Mouse (Mus musculus) hindbrain, embryonic 14.5 days (tissue): ENCODE results near the gene Cers2. TPM values are rescaled to one million over a fixed set of nuclear protein-coding genes. Genes with fewer than 3 reads are reported as not detected.

Experiments used
- ATAC-seq: fragments of 200-750 bp; cut with Nextera tagmentation; 2 replicates; pipeline ENCODE4 v1.8.0; 2017; ENCODE audit warnings: moderate number of reproducible peaks, mild to moderate bottlenecking, moderate TSS enrichment, moderate library complexity; ENCODE audit not compliant: low FRiP score
- DNase-seq: peaks from one replicate; pipeline ENCODE4 v3.0.0-alpha.2; 2015; ENCODE audit warnings: low spot score
- H3K27ac ChIP-seq: fragments of 300-500 bp; sonication (generic); 2 replicates; pipeline ENCODE4 v1.5.1; 2014; ENCODE audit warnings: mild to moderate bottlenecking, moderate library complexity
- H3K27me3 ChIP-seq: fragments of 300-500 bp; sonication (generic); 2 replicates; pipeline ENCODE4 v1.6.1; 2014; ENCODE audit warnings: mild to moderate bottlenecking, low read length, mixed read lengths; ENCODE audit not compliant: control insufficient read depth, insufficient read depth
- H3K36me3 ChIP-seq: fragments of 300-500 bp; sonication (generic); replicated peaks from 2 replicates; pipeline ENCODE4 v1.6.1; 2014; ENCODE audit not compliant: control insufficient read depth, insufficient read depth
- H3K4me1 ChIP-seq: fragments of 300-500 bp; sonication (generic); replicated peaks from 2 replicates; pipeline ENCODE4 v1.6.1; 2014; ENCODE audit warnings: antibody characterized with exemption, low read length, mixed read lengths; ENCODE audit not compliant: control insufficient read depth, insufficient read depth
- H3K4me2 ChIP-seq: fragments of 300-500 bp; sonication (generic); replicated peaks from 2 replicates; pipeline ENCODE4 v1.6.1; 2014; ENCODE audit warnings: mild to moderate bottlenecking, moderate library complexity
- H3K4me3 ChIP-seq: fragments of 300-500 bp; sonication (generic); replicated peaks from 2 replicates; pipeline ENCODE4 v1.5.1; 2014; ENCODE audit warnings: mild to moderate bottlenecking, low read length
- H3K9ac ChIP-seq: fragments of 300-500 bp; sonication (generic); 2 replicates; pipeline ENCODE4 v1.6.1; 2014
- H3K9me3 ChIP-seq: fragments of 300-500 bp; sonication (generic); 2 replicates; pipeline ENCODE4 v1.6.1; 2016; ENCODE audit warnings: low read length; ENCODE audit not compliant: control insufficient read depth
- WGBS: fragments of 180-500 bp; shearing (Covaris S2); extraction: QIAGEN DNeasy Blood & Tissue Kit; methylation state at CpG from one replicate; pipeline ENCODE4 v1.1.7; 2014; 5-methylcytosine and 5-hydroxymethylcytosine counted together
- polyA plus RNA-seq: library from polyadenylated mRNA; unstranded; fragments of >200 nt; fragmentation: Nextera tagmentation; extraction: Ambion mirVana; gene quantifications from 2 replicates; pipeline ENCODE4 v1.2.1, GENCODE M21; 2014

Cers2 gene
- polyA plus RNA-seq, 1 experiment from 2014 or later: 88.3 TPM

DNA sequence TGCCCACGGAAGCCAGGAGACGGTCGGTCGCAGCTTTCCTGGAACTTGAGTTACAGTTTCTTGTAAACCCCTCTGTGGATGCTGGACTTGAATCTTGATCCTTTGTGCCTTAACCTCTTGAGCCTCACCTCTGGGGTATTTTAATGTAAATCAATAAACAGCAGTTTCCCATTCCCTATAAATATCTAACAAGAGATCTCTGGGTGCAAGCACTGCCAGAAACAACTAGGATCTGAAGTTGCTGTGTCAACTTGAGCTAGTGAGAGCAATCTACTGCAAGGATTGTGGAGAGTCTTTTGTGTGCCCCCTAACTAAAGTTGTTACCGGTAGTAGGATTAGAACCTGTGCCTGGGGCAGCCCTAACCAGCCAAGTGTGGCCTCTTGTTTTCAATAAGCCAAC, 29.2 kb upstream of the Cers2 start:
- no peak overlapping the region for H3K27ac ChIP-seq
- H3K4me2 ChIP-seq: no peak overlapping the region
- DNase-seq (no peak), ATAC-seq (no peak)
- H3K27me3 ChIP-seq: no peaks in the 10 kb centered on the region
- H3K4me3 ChIP-seq: no peak overlapping the region
- peaks cover 31% of the 10 kb centered on the region for H3K4me1 ChIP-seq
- no peak overlapping the region for H3K9ac ChIP-seq
- H3K36me3 ChIP-seq: peaks cover 20% of the 10 kb centered on the region
- WGBS: 94% methylated on average over 5 of the region's 5 CpGs
- H3K9me3 ChIP-seq: no peaks in the 10 kb centered on the region

DNA sequence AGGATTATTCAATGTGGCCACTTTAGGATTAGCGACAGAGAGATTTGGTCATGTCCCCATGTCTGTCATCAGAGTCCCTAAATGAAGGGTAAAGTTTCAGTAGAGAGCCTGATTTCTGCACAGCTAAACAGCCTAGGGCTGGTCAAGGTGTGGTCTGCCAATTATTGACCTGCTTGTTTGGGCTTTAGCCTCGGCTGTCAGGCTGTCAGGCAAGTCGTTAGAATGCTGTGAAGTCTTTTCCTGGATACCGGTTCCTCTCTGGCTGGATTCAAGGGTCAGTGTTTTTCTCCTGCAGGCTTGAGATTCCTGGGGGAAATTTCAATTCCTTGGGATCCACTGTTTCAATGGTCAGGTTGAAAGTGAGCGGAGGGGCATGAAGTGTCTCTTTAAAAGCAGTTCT, 28.6 kb upstream of the Cers2 start:
- H3K4me2 ChIP-seq: no peak overlapping the region
- ATAC-seq (no peak), DNase-seq (no peak)
- no peak overlapping the region for H3K4me3 ChIP-seq
- WGBS: 72% methylated on average over 5 of the region's 5 CpGs
- peaks cover 25% of the 10 kb centered on the region for H3K4me1 ChIP-seq
- H3K9ac ChIP-seq: no peak overlapping the region
- no peak overlapping the region for H3K27ac ChIP-seq
- H3K27me3 ChIP-seq: no peaks in the 10 kb centered on the region
- no peaks in the 10 kb centered on the region for H3K9me3 ChIP-seq
- peaks cover 20% of the 10 kb centered on the region for H3K36me3 ChIP-seq

DNA sequence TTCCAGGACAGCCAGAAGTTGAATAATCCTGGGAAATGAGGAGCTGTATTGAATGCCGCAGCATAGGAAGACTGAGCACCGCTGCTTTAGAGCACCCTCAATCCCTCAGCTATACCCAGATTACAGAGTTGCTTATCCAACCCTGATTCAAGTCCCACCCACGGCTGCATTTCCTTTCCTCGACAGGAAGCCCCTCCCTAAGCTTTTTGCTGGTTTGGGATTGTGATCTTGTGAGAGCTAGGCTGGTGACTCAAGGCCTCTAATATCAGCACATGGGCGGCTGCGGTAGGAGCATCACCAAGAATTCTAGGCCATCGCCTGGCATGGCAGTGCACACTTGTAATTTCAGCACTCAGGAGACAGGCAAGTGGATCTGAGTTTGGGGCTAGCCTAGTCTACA, 28.1 kb upstream of the Cers2 start:
- ATAC-seq (no peak), DNase-seq (no peak)
- 89% methylated on average over 7 of the region's 7 CpGs for WGBS
- Histone ChIP-seq H3K27me3 (no peaks in the 10 kb centered on the region), H3K36me3 (peaks cover 20% of the 10 kb centered on the region), H3K9me3 (no peaks in the 10 kb centered on the region), H3K9ac (no peak overlapping the region), H3K4me2 (no peak overlapping the region), H3K4me3 (no peak overlapping the region), H3K27ac (no peak overlapping the region), H3K4me1 (peaks cover 24% of the 10 kb centered on the region)

DNA sequence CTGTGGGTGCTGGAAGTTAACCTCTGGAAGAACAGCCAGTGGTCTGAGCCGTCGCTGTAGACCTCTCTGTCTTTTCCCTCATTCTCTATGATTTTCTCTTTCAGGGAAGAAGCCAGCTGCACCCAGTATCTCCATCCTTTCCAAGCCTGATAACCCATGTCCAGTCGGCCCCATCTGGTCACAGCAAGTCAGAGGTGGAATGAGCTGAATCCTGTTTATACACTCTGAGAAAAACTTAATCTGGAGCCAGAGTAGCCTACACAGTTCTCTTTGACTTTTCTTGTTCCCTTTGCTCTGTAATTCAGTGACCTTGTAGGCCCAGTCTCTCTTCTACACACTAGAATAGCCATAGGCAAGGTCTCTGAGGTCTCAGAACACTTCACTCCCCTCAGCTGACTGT, 27.1 kb upstream of the Cers2 start:
- no peak overlapping the region for H3K4me2 ChIP-seq
- H3K4me1 ChIP-seq: peaks cover 18% of the 10 kb centered on the region
- 91% methylated on average over 3 of the region's 3 CpGs for WGBS
- H3K36me3 ChIP-seq: peaks cover 28% of the 10 kb centered on the region
- ATAC-seq (no peak), DNase-seq (no peak)
- H3K4me3 ChIP-seq: no peak overlapping the region
- H3K27me3 ChIP-seq: no peaks in the 10 kb centered on the region
- H3K9ac ChIP-seq: no peak overlapping the region
- no peaks in the 10 kb centered on the region for H3K9me3 ChIP-seq
- no peak overlapping the region for H3K27ac ChIP-seq

DNA sequence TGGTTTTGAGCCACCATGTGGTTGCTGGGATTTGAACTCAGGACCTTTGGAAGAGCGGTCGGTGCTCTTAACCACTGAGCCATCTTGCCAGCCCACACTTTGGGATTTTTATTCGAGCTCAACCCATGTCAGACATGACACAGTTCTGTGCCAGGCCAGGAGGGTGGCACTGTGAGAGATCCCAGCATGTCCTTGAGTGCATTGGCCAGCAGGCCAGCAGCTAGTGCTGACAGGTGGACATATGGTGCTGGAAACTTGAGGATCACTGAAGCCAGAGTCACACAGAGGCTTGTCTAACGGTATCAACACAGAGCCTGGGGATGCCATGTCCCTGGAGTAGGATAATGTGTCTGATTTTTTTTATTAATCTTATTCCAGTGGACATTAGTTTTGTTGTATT, 25.2 kb upstream of the Cers2 start:
- ATAC-seq (no peak), DNase-seq (no peak)
- Histone ChIP-seq H3K4me3 (no peak overlapping the region), H3K4me1 (peaks cover 9% of the 10 kb centered on the region), H3K9ac (no peak overlapping the region), H3K27me3 (no peaks in the 10 kb centered on the region), H3K27ac (no peak overlapping the region), H3K9me3 (no peaks in the 10 kb centered on the region), H3K4me2 (no peak overlapping the region), H3K36me3 (peaks cover 47% of the 10 kb centered on the region)
- 89% methylated on average over 4 of the region's 4 CpGs for WGBS

DNA sequence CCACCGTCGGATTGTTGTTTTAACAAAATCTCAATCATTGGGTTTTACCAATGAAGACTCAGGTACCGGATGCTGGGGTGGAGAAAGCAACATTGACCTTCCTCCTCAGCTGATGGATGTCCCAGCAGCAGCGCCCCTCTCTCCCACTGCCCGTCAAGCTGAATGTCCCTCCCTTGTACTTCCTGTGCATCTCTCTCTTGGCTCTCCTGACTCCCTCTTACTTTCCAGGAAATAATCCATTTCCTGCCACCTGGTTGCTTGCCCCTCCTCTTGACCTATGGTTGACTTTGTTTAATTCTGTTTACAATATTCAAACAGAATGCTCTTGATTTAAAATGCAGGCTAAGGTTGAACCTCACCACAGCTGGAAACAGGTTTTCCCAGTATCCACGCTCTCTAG, 24.4 kb upstream of the Cers2 start:
- no peak for DNase-seq
- Histone ChIP-seq H3K4me2 (no peak overlapping the region), H3K27me3 (no peaks in the 10 kb centered on the region), H3K27ac (no peak overlapping the region), H3K36me3 (peaks cover 54% of the 10 kb centered on the region), H3K4me1 (peaks cover 2% of the 10 kb centered on the region; the same call in 1 of the 2 replicates), H3K9me3 (no peaks in the 10 kb centered on the region), H3K9ac (no peak overlapping the region), H3K4me3 (no peak overlapping the region)
- no peak for ATAC-seq
- WGBS: 79% methylated on average over 6 of the region's 6 CpGs

DNA sequence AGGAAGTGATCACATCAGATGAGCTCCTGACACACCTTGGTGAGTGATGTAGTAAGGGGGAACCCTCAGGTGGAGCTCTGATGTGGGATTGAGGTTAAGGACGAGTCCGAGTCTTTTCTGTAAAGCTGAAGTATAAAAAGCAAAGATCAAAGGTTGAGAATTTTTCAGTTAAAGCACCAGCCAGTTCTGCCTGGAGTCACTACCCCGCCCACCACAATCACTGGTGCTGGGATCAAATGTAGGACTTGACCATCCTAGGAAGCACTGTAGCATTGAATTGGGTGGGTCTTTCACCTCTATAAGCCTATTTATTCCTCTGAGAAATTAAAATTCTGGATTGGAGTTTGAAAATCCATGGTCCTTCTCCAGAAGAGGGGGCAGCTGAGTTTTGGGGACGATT, 23.6 kb upstream of the Cers2 start:
- H3K4me2 ChIP-seq: no peak overlapping the region
- ATAC-seq (no peak), DNase-seq (no peak)
- H3K27ac ChIP-seq: no peak overlapping the region
- 93% methylated on average over 4 of the region's 4 CpGs for WGBS
- no peak overlapping the region for H3K4me3 ChIP-seq
- H3K9me3 ChIP-seq: no peaks in the 10 kb centered on the region
- peaks cover 61% of the 10 kb centered on the region for H3K36me3 ChIP-seq
- no peak overlapping the region for H3K9ac ChIP-seq
- no peaks in the 10 kb centered on the region for H3K27me3 ChIP-seq
- H3K4me1 ChIP-seq: no peaks in the 10 kb centered on the region

DNA sequence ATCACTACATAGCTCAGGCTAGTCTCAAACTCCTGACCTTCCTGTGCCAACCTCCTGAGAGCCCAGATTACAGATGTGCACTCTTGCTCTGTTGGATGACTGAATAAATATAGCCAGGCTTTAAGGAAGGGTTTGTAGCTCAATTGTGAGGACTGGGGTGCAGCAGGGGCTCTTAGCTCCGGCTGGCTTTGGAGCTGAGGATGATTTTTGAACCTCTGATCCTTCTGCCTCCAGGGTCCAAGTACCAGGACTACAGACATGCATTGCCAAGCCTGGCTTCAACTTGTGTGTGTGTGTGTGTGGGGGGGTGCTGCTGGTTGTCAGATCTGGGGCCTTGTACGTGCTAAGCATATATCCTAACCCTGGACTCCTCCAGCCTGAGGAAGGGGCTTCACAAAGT, 21.7 kb upstream of the Cers2 start:
- H3K4me1 ChIP-seq: no peaks in the 10 kb centered on the region
- no peaks in the 10 kb centered on the region for H3K27me3 ChIP-seq
- H3K9ac ChIP-seq: no peak overlapping the region
- DNase-seq: no peak
- no peak overlapping the region for H3K27ac ChIP-seq
- 85% methylated on average over 2 of the region's 2 CpGs for whole genome bisulfite sequencing
- ATAC-seq: no peak
- peaks cover 57% of the 10 kb centered on the region for H3K36me3 ChIP-seq
- no peak overlapping the region for H3K4me3 ChIP-seq
- no peaks in the 10 kb centered on the region for H3K9me3 ChIP-seq
- no peak overlapping the region for H3K4me2 ChIP-seq

DNA sequence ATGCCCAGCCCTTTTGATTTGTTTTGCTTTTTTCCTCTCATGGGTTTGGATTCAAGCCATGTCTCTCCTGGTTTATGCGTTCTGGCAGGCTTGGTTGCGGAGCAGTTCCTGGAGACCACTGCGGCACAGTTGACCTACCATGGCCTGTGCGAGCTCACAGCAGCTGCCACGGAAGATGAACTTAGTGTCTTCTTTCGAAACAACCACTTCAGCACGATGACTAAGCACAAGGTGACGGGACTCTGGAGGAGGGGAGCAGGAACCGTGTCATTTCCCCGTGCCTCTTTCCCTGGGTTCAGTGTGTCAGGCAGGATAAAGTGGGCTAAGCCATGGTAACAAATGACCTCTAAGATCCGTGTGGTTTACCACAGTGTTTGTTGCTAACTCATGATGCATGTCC, 21.1 kb upstream of the Cers2 start:
- Histone ChIP-seq H3K36me3 (peaks cover 50% of the 10 kb centered on the region), H3K27ac (no peak overlapping the region), H3K9me3 (no peaks in the 10 kb centered on the region), H3K4me2 (no peak overlapping the region), H3K9ac (no peak overlapping the region), H3K4me3 (no peak overlapping the region), H3K4me1 (no peaks in the 10 kb centered on the region), H3K27me3 (no peaks in the 10 kb centered on the region)
- ATAC-seq (no peak), DNase-seq (no peak)
- WGBS: 82% methylated on average over 11 of the region's 11 CpGs

DNA sequence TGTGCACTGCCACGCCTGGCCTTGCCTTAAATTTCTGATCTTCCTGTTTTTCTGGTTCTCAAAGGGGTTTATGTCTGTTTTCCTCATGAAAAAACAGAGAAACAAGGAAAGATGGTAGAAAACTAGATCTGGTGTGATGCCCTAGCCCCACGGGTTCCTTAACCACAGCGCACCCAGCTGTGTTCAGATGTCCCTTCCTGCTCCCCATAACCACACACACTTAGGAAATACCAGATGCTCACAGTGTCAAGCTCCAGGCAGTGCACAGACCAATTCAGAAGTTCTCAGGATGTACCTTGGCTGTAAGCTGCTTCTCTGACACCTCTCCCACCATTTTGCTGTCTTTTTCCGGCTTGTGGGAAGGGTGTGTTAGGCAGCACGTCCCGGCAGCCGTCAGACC, 20.3 kb upstream of the Cers2 start:
- Histone ChIP-seq H3K36me3 (peaks cover 45% of the 10 kb centered on the region), H3K9me3 (no peaks in the 10 kb centered on the region), H3K4me2 (no peak overlapping the region), H3K27ac (no peak overlapping the region), H3K9ac (no peak overlapping the region), H3K27me3 (no peaks in the 10 kb centered on the region), H3K4me1 (no peaks in the 10 kb centered on the region), H3K4me3 (no peak overlapping the region)
- ATAC-seq (no peak), DNase-seq (no peak)
- WGBS: 92% methylated on average over 7 of the region's 7 CpGs
